Mouse (Mus musculus) limb, embryonic 14.5 days (tissue): Measurements from ENCODE around the gene Macrod2. TPM values are rescaled to one million over a fixed set of nuclear protein-coding genes. Genes with fewer than 3 reads are reported as not detected.

Source experiments
- ATAC-seq: fragments of 200-750 bp; cut with Nextera tagmentation; 2 replicates; pipeline ENCODE4 v1.8.0; 2017; ENCODE audit warnings: low read depth, moderate number of reproducible peaks, moderate TSS enrichment; ENCODE audit not compliant: low FRiP score
- DNase-seq: peaks from one replicate; pipeline ENCODE4 v3.0.0-alpha.2; 2015; ENCODE audit warnings: low spot score
- H3K27ac ChIP-seq: fragments of 300-500 bp; sonication (generic); replicated peaks from 2 replicates; pipeline ENCODE4 v1.5.1; 2014; ENCODE audit warnings: low read depth, mild to moderate bottlenecking, low read length, moderate library complexity, mixed read lengths
- H3K27me3 ChIP-seq: fragments of 300-500 bp; sonication (generic); 2 replicates; pipeline ENCODE4 v1.6.1; 2014; ENCODE audit warnings: low read length, mixed read lengths; ENCODE audit not compliant: control insufficient read depth, insufficient read depth
- H3K36me3 ChIP-seq: fragments of 300-500 bp; sonication (generic); 2 replicates; pipeline ENCODE4 v1.6.1; 2014; ENCODE audit warnings: mild to moderate bottlenecking, low read length, moderate library complexity, mixed read lengths; ENCODE audit not compliant: control insufficient read depth, insufficient read depth
- H3K4me1 ChIP-seq: fragments of 300-500 bp; sonication (generic); 2 replicates; pipeline ENCODE4 v1.6.1; 2014; ENCODE audit warnings: antibody characterized with exemption, low read length, mixed read lengths; ENCODE audit not compliant: control insufficient read depth, insufficient read depth
- H3K4me2 ChIP-seq: fragments of 300-500 bp; sonication (generic); replicated peaks from 2 replicates; pipeline ENCODE4 v1.6.1; 2014; ENCODE audit warnings: low read depth, mild to moderate bottlenecking, low read length, moderate library complexity; ENCODE audit not compliant: severe bottlenecking
- H3K4me3 ChIP-seq: fragments of 300-500 bp; sonication (generic); replicated peaks from 2 replicates; pipeline ENCODE4 v1.5.1; 2014; ENCODE audit warnings: low read length
- H3K9ac ChIP-seq: fragments of 300-500 bp; sonication (generic); 2 replicates; pipeline ENCODE4 v1.6.1; 2014; ENCODE audit warnings: mild to moderate bottlenecking, low read depth, low read length, moderate library complexity; ENCODE audit not compliant: severe bottlenecking
- H3K9me3 ChIP-seq: fragments of 300-500 bp; sonication (generic); 2 replicates; pipeline ENCODE4 v1.6.1; 2016; ENCODE audit warnings: low read length; ENCODE audit not compliant: control insufficient read depth
- POLR2A ChIP-seq: fragments of 200-500 bp; IDR thresholded peaks from 2 replicates; pipeline ENCODE4 v1.8.0; 2012; ENCODE audit warnings: inconsistent platforms, mild to moderate bottlenecking, moderate library complexity, borderline replicate concordance; ENCODE audit not compliant: insufficient read depth, insufficient read length; ENCODE audit errors: extremely low read depth
- WGBS: fragments of 180-500 bp; shearing (Covaris S2); extraction: QIAGEN DNeasy Blood & Tissue Kit; methylation state at CpG from one replicate; pipeline ENCODE4 v1.1.7; 2014; 5-methylcytosine and 5-hydroxymethylcytosine counted together
- polyA plus RNA-seq, 2 experiments: library from polyadenylated mRNA; depleted of rRNA in 1 of 2; stranded (reverse) in 1 of 2; unstranded in 1 of 2; fragments of >200 nt; fragmentation: Nextera tagmentation in 1 of 2; extraction: Ambion mirVana in 1 of 2; gene quantifications; 2 replicates each; pipeline versions ENCODE4 v1.2.1 to v1.2.3; 2012 to 2014

Macrod2 gene
- polyA plus RNA-seq, 2 experiments, result 8.5 to 24.5 TPM

DNA sequence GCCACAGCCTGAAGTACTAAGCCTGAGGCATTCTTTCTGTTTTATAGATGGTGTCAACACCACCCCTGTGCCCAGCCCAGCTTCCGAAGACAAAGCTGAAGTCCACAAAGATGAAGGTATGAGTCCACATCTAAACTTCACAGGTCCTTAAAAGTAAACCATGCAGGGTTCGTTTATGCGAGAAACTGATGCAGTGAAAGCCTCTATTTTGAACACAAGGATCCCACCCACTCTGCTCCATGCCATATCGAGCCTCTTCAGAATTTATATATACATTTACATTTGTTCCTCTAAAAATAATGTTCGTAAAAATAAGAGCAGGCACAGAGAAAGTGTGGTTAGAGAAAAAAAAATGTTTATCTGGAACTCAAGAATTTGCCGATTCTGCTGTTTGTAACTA lies 1865.9 kb downstream of the Macrod2 start:
- no peaks in the 10 kb centered on the region for H3K36me3 ChIP-seq
- H3K4me2 ChIP-seq, result no peak overlapping the region
- H3K9me3 ChIP-seq, result no peaks in the 10 kb centered on the region
- WGBS, result 80% methylated on average over 6 of the region's 6 CpGs
- no peak overlapping the region for H3K9ac ChIP-seq
- no peaks in the 10 kb centered on the region for H3K27me3 ChIP-seq
- no peak overlapping the region for H3K27ac ChIP-seq
- no peak for TF ChIP-seq POLR2A
- no peaks in the 10 kb centered on the region for H3K4me1 ChIP-seq
- no peak for DNase-seq
- H3K4me3 ChIP-seq, result no peak overlapping the region
- ATAC-seq, result no peak

DNA sequence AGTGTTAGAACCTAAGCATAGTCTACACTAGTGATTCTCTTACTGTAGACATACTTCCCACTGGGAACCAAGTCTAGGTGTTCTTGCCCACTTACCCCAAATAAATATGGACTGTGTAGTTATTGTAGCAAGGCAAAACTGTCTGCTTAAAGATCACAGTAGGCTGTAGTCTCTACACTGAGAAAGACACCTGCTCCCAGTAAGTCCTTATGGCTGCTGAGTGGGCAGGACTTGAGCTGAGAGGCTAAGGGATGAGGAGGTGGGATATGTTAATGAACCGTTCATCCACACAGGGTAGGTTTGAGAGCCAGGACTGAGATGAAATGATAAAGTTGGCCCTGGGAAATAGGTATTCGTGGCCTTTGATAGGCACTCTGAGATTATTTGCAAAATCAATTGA lies 1869.6 kb downstream of the Macrod2 start:
- 0 out of 2 replicates have a peak, but pooled peaks cover 2% of the 10 kb centered on the region for H3K4me1 ChIP-seq
- no peak for DNase-seq
- no peak overlapping the region for H3K4me2 ChIP-seq
- H3K9ac ChIP-seq, result no peak overlapping the region
- WGBS, result 88% methylated on average over 2 of the region's 2 CpGs
- no peak overlapping the region for H3K4me3 ChIP-seq
- no peak for ATAC-seq
- TF ChIP-seq POLR2A, result no peak
- H3K36me3 ChIP-seq, result no peaks in the 10 kb centered on the region
- no peaks in the 10 kb centered on the region for H3K27me3 ChIP-seq
- no peaks in the 10 kb centered on the region for H3K9me3 ChIP-seq
- no peak overlapping the region for H3K27ac ChIP-seq

DNA sequence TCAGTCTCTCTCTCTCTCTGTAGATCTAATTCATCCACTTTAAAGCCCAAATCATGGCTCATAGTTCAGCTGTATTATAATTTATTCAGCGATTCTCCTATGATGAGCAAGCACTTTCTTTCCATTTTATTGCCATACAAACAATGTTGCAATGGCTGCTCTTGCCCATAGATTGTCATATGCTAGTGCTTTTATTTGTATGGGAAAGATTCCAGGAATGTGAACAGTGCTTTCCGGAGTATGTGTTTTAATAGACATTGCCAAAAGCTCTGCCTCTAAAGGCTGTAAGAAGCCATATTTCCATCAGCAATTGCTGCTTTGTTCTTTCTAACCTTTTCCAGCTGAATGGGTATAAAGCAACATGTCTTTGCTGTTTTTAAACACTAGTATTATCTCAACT lies 1872.7 kb downstream of the Macrod2 start:
- no peaks in the 10 kb centered on the region for H3K27me3 ChIP-seq
- no peak overlapping the region for H3K4me3 ChIP-seq
- H3K36me3 ChIP-seq, result no peaks in the 10 kb centered on the region
- no peak overlapping the region for H3K4me2 ChIP-seq
- H3K4me1 ChIP-seq, result 0 out of 2 replicates have a peak, but pooled peaks cover 2% of the 10 kb centered on the region
- ATAC-seq (no peak), DNase-seq (peak; percentile 79)
- no peak overlapping the region for H3K27ac ChIP-seq
- TF ChIP-seq POLR2A, result no peak
- H3K9ac ChIP-seq, result no peak overlapping the region
- H3K9me3 ChIP-seq, result no peaks in the 10 kb centered on the region
- WGBS, result 32% methylated on average over 2 of the region's 2 CpGs

DNA sequence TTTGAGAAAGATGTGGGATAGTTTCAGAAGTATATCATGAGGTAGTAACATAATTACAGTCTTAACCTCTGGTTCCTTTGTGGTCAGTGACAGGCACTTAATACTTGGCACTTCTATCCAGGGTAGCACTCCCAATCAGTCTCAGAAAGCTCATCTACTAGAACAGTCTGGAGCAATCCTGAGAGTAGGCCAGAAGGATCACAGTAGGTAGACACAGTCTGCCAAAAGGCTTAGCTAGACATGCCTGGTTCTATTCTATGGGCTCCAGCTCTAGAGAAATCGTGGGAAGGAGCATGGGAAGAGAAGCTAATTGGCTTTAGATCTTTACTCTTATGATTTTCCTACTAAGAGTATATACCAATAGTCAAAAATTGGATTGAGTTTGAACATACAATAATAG lies 1891.7 kb downstream of the Macrod2 start:
- no peak overlapping the region for H3K27ac ChIP-seq
- H3K4me3 ChIP-seq, result no peak overlapping the region
- no peaks in the 10 kb centered on the region for H3K36me3 ChIP-seq
- no peaks in the 10 kb centered on the region for H3K27me3 ChIP-seq
- H3K9me3 ChIP-seq, result no peaks in the 10 kb centered on the region
- no peak for DNase-seq
- H3K4me1 ChIP-seq, result no peaks in the 10 kb centered on the region
- TF ChIP-seq POLR2A, result no peak
- ATAC-seq, result no peak
- 63% methylated on average over 1 of the region's 1 CpGs for WGBS
- no peak overlapping the region for H3K4me2 ChIP-seq
- no peak overlapping the region for H3K9ac ChIP-seq

DNA sequence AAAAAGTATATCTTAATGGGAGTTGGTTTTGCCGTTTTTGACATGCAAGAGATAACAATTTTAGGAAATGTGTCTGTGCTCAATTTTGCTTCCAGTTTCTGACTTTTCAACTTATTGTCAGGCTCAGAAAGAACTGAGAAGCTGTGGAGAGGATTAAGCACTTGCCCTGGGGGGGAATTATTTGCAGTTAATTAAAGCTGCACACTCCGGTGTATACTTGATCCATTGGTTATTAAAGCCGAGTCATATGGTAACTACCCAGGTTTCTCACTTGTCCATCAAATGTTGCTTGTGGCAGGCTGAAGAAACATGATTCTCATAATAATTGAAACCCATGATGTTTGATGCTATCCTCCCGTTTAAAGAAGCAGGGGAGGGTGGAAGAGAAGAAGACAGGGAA lies 1899.7 kb downstream of the Macrod2 start:
- H3K4me2 ChIP-seq, result no peak overlapping the region
- WGBS, result 47% methylated on average over 4 of the region's 4 CpGs
- H3K27ac ChIP-seq, result no peak overlapping the region
- H3K4me1 ChIP-seq, result no peaks in the 10 kb centered on the region
- TF ChIP-seq POLR2A, result no peak
- no peaks in the 10 kb centered on the region for H3K36me3 ChIP-seq
- ATAC-seq (no peak), DNase-seq (no peak)
- H3K9me3 ChIP-seq, result no peaks in the 10 kb centered on the region
- no peaks in the 10 kb centered on the region for H3K27me3 ChIP-seq
- no peak overlapping the region for H3K9ac ChIP-seq
- no peak overlapping the region for H3K4me3 ChIP-seq
